Mouse (Mus musculus) hindbrain, embryonic 16.5 days (tissue): ENCODE results near the gene Rprd2. TPM values are rescaled to one million over a fixed set of nuclear protein-coding genes. Genes with fewer than 3 reads are reported as not detected.

Experiments used
- ATAC-seq: fragments of 200-750 bp; cut with Nextera tagmentation; 2 replicates; pipeline ENCODE4 v1.8.0; 2017; ENCODE audit warnings: moderate TSS enrichment, moderate library complexity
- H3K27ac ChIP-seq: fragments of 300-500 bp; sonication (generic); 2 replicates; pipeline ENCODE4 v1.5.1; 2014; ENCODE audit warnings: low read depth, mild to moderate bottlenecking, control low read depth, low read length, moderate library complexity
- H3K27me3 ChIP-seq: fragments of 300-500 bp; sonication (generic); replicated peaks from 2 replicates; pipeline ENCODE4 v1.6.1; 2014; ENCODE audit warnings: low read length; ENCODE audit not compliant: control insufficient read depth, insufficient read depth
- H3K36me3 ChIP-seq: fragments of 300-500 bp; sonication (generic); 2 replicates; pipeline ENCODE4 v1.6.1; 2014; ENCODE audit warnings: mild to moderate bottlenecking, low read length, moderate library complexity, mixed read lengths; ENCODE audit not compliant: control insufficient read depth, insufficient read depth
- H3K4me1 ChIP-seq: fragments of 300-500 bp; sonication (generic); 2 replicates; pipeline ENCODE4 v1.6.1; 2014; ENCODE audit warnings: low read depth, low read length; ENCODE audit not compliant: control insufficient read depth, insufficient read depth
- H3K4me2 ChIP-seq: fragments of 300-500 bp; sonication (generic); 2 replicates; pipeline ENCODE4 v1.6.1; 2014; ENCODE audit warnings: mild to moderate bottlenecking, low read length, control low read depth, moderate library complexity
- H3K4me3 ChIP-seq: fragments of 300-500 bp; sonication (generic); 2 replicates; pipeline ENCODE4 v1.5.1; 2014; ENCODE audit warnings: mild to moderate bottlenecking, low read length, control low read depth, moderate library complexity
- H3K9ac ChIP-seq: fragments of 300-500 bp; sonication (generic); 2 replicates; pipeline ENCODE4 v1.6.1; 2014; ENCODE audit warnings: low read depth, mild to moderate bottlenecking, control low read depth, low read length, moderate library complexity
- H3K9me3 ChIP-seq: fragments of 300-500 bp; sonication (generic); 2 replicates; pipeline ENCODE4 v1.6.1; 2014; ENCODE audit warnings: mild to moderate bottlenecking, low read length, moderate library complexity; ENCODE audit not compliant: control insufficient read depth
- WGBS: fragments of 180-500 bp; shearing (Covaris S2); extraction: QIAGEN DNeasy Blood & Tissue Kit; methylation state at CpG from one replicate; pipeline ENCODE4 v1.1.7; 2014; 5-methylcytosine and 5-hydroxymethylcytosine counted together
- polyA plus RNA-seq: library from polyadenylated mRNA; unstranded; fragments of >200 nt; fragmentation: Nextera tagmentation; extraction: Ambion mirVana; gene quantifications from 2 replicates; pipeline ENCODE4 v1.2.1, GENCODE M21; 2015

The Rprd2 gene
- polyA plus RNA-seq, 1 experiment from 2014 or later, result 17.6 TPM

- 90% methylated on average over 4 of the region's 4 CpGs for WGBS
- Histone ChIP-seq H3K4me2 (no peak overlapping the region), H3K4me1 (no peaks in the 10 kb centered on the region), H3K27me3 (no peaks in the 10 kb centered on the region), H3K36me3 (no peaks in the 10 kb centered on the region), H3K9ac (no peak overlapping the region), H3K27ac (no peak overlapping the region), H3K9me3 (no peaks in the 10 kb centered on the region), H3K4me3 (no peak overlapping the region)
- ATAC-seq, result no peak
Observed at GRCm38 (mm10) chr3:95798756-95799155, 19.9 kb downstream of the Rprd2 start.

- ATAC-seq, result no peak
- Histone ChIP-seq H3K4me2 (no peak overlapping the region), H3K27ac (no peak overlapping the region), H3K4me3 (no peak overlapping the region), H3K9me3 (no peaks in the 10 kb centered on the region), H3K4me1 (no peaks in the 10 kb centered on the region), H3K9ac (no peak overlapping the region), H3K27me3 (no peaks in the 10 kb centered on the region), H3K36me3 (no peaks in the 10 kb centered on the region)
- WGBS, result 88% methylated on average over 1 of the region's 1 CpGs
Observed at GRCm38 (mm10) chr3:95794299-95794698, 24.4 kb downstream of the Rprd2 start.

GRCm38 (mm10) chr3:95793662-95794061 lies 25.0 kb downstream of the Rprd2 start:
- WGBS, result 89% methylated on average over 2 of the region's 2 CpGs
- Histone ChIP-seq H3K27ac (no peak overlapping the region), H3K9ac (no peak overlapping the region), H3K4me1 (no peaks in the 10 kb centered on the region), H3K9me3 (no peaks in the 10 kb centered on the region), H3K36me3 (no peaks in the 10 kb centered on the region), H3K4me3 (no peak overlapping the region), H3K27me3 (no peaks in the 10 kb centered on the region), H3K4me2 (no peak overlapping the region)
- ATAC-seq, result no peak

GRCm38 (mm10) chr3:95785501-95785900 lies 33.2 kb downstream of the Rprd2 start:
- Histone ChIP-seq H3K9ac (no peak overlapping the region), H3K4me3 (no peak overlapping the region), H3K4me1 (no peaks in the 10 kb centered on the region), H3K36me3 (peaks cover 35% of the 10 kb centered on the region), H3K27ac (no peak overlapping the region), H3K9me3 (no peaks in the 10 kb centered on the region), H3K27me3 (no peaks in the 10 kb centered on the region), H3K4me2 (no peak overlapping the region)
- 84% methylated on average over 4 of the region's 4 CpGs for WGBS
- no peak for ATAC-seq

GRCm38 (mm10) chr3:95771985-95772384 lies 46.7 kb downstream of the Rprd2 start:
- no peak overlapping the region for H3K9ac ChIP-seq
- no peak overlapping the region for H3K4me3 ChIP-seq
- no peaks in the 10 kb centered on the region for H3K9me3 ChIP-seq
- no peak for ATAC-seq
- peaks cover 29% of the 10 kb centered on the region for H3K36me3 ChIP-seq
- no peaks in the 10 kb centered on the region for H3K4me1 ChIP-seq
- no peak overlapping the region for H3K27ac ChIP-seq
- no peaks in the 10 kb centered on the region for H3K27me3 ChIP-seq
- no peak overlapping the region for H3K4me2 ChIP-seq

GRCm38 (mm10) chr3:95765534-95765933 lies 53.1 kb downstream of the Rprd2 start:
- Histone ChIP-seq H3K27me3 (no peaks in the 10 kb centered on the region), H3K9me3 (no peaks in the 10 kb centered on the region), H3K4me2 (no peak overlapping the region), H3K27ac (no peak overlapping the region), H3K4me1 (no peaks in the 10 kb centered on the region), H3K9ac (no peak overlapping the region), H3K4me3 (no peak overlapping the region), H3K36me3 (peaks cover 30% of the 10 kb centered on the region)
- ATAC-seq, result no peak
- 93% methylated on average over 10 of the region's 10 CpGs for WGBS

- no peak for ATAC-seq
- no peaks in the 10 kb centered on the region for H3K9me3 ChIP-seq
- no peak overlapping the region for H3K27ac ChIP-seq
- 74% methylated on average over 8 of the region's 10 CpGs for WGBS
- no peak overlapping the region for H3K4me2 ChIP-seq
- peaks cover 30% of the 10 kb centered on the region for H3K36me3 ChIP-seq
- no peaks in the 10 kb centered on the region for H3K4me1 ChIP-seq
- no peak overlapping the region for H3K4me3 ChIP-seq
- H3K9ac ChIP-seq, result no peak overlapping the region
- no peaks in the 10 kb centered on the region for H3K27me3 ChIP-seq
Observed at GRCm38 (mm10) chr3:95763811-95764210, 54.9 kb downstream of the Rprd2 start.

GRCm38 (mm10) chr3:95762961-95763360 lies 55.7 kb downstream of the Rprd2 start:
- H3K9me3 ChIP-seq, result no peaks in the 10 kb centered on the region
- WGBS, result 46% methylated on average over 6 of the region's 6 CpGs
- no peak for ATAC-seq
- H3K4me3 ChIP-seq, result no peak overlapping the region
- no peak overlapping the region for H3K9ac ChIP-seq
- H3K27me3 ChIP-seq, result no peaks in the 10 kb centered on the region
- no peak overlapping the region for H3K4me2 ChIP-seq
- H3K27ac ChIP-seq, result no peak overlapping the region
- no peaks in the 10 kb centered on the region for H3K4me1 ChIP-seq
- peaks cover 28% of the 10 kb centered on the region for H3K36me3 ChIP-seq

GRCm38 (mm10) chr3:95761771-95762170 lies 56.9 kb downstream of the Rprd2 start:
- no peak overlapping the region for H3K9ac ChIP-seq

GRCm38 (mm10) chr3:95760656-95761055 lies 58.0 kb downstream of the Rprd2 start:
- Histone ChIP-seq H3K4me1 (no peaks in the 10 kb centered on the region), H3K4me3 (no peak overlapping the region), H3K4me2 (no peak overlapping the region), H3K27me3 (no peaks in the 10 kb centered on the region), H3K9me3 (no peaks in the 10 kb centered on the region), H3K36me3 (peaks cover 21% of the 10 kb centered on the region), H3K9ac (no peak overlapping the region), H3K27ac (no peak overlapping the region)
- ATAC-seq, result no peak

More at GRCm38 (mm10) chr3:95761771-95762170, 56.9 kb downstream of the Rprd2 start:
- no peaks in the 10 kb centered on the region for H3K4me1 ChIP-seq
- H3K36me3 ChIP-seq, result peaks cover 25% of the 10 kb centered on the region
- ATAC-seq, result no peak
- no peak overlapping the region for H3K4me3 ChIP-seq
- H3K9me3 ChIP-seq, result no peaks in the 10 kb centered on the region
- no peak overlapping the region for H3K27ac ChIP-seq
- no peaks in the 10 kb centered on the region for H3K27me3 ChIP-seq
- no peak overlapping the region for H3K4me2 ChIP-seq
- 58% methylated on average over 4 of the region's 4 CpGs for WGBS
